ENCODE assay signal across 13 mouse cellular contexts in genomic region chr2:51192319-51192718, GRCm38 (mm10). TPM values are rescaled to one million over a fixed set of nuclear protein-coding genes. Genes with fewer than 3 reads are reported as not detected.
DNase-seq lines count a peak whose midpoint lies in the region; ATAC-seq and TF ChIP-seq lines count a peak whose summit lies in the region.
"Had no signal": no experiment of that assay in that cellular context is flagged by ENCODE, and none has a peak within 500 bp of the region (broad histone marks: within the 10 kb centered on the region; RNA-seq: fewer than 3 reads in every experiment).

No protein-coding gene starts in this region.

- no peak overlapping the region for H3K9ac ChIP-seq in hindbrain, postnatal 0 days (replicated peaks; ENCODE audit: low read length)
- no peak overlapping the region for H3K9ac ChIP-seq in hindbrain, embryonic 12.5 days
- H3K9ac ChIP-seq: forebrain, embryonic 15.5 days; hindbrain, embryonic 14.5 days; neural tube, embryonic 12.5 days had no signal

- TF ChIP-seq POLR2A in lung, adult 2 months (IDR thresholded peaks at IDR 0.05; ENCODE audit: borderline replicate concordance, extremely low read depth, low read depth, low read length), result no peak

- no peak overlapping the region for H3K27ac ChIP-seq in hindbrain, postnatal 0 days
- no peak overlapping the region for H3K27ac ChIP-seq in hindbrain, embryonic 12.5 days
- H3K27ac ChIP-seq: forebrain, embryonic 15.5 days; hindbrain, embryonic 14.5 days; midbrain, embryonic 10.5 days; neural tube, embryonic 12.5 days had no signal

- no peaks in the 10 kb centered on the region for H3K4me1 ChIP-seq in hindbrain, postnatal 0 days (ENCODE audit: insufficient read depth, low read length)
- no peaks in the 10 kb centered on the region for H3K4me1 ChIP-seq in hindbrain, embryonic 12.5 days
- H3K4me1 ChIP-seq in lung, adult 2 months (ENCODE audit: control insufficient read depth, insufficient read depth, low read length), result no peaks in the 10 kb centered on the region
- H3K4me1 ChIP-seq: forebrain, embryonic 15.5 days; midbrain, embryonic 10.5 days; neural tube, embryonic 12.5 days had no signal

- no peak for DNase-seq in hindbrain, postnatal 0 days (ENCODE audit: low spot score)
- DNase-seq in lung, postnatal 14 days, result peak; percentile 5
- DNase-seq in lung, adult 2 months, result no peak
- DNase-seq in NIH3T3 (ENCODE audit: low read depth), result peak; percentile 22
- DNase-seq in splenic B cell, adult 2 months (ENCODE audit: low read depth, low spot score), result peak; percentile 7
- DNase-seq in adipocyte (ENCODE audit: low spot score), result no peak
- DNase-seq: cerebellum, adult 8-10 months; right cerebral cortex, adult 18-20 months had no signal

- TF ChIP-seq CTCF in hindbrain, postnatal 0 days (IDR thresholded peaks at IDR 0.05; ENCODE audit: low read depth), result peak; percentile 28; the same call in 1 of the 2 replicates
- no peak for TF ChIP-seq CTCF in lung, adult 2 months (IDR thresholded peaks at IDR 0.05; ENCODE audit: insufficient read depth, low read length)

- no peak for ATAC-seq in hindbrain, postnatal 0 days
- ATAC-seq in hindbrain, embryonic 12.5 days (ENCODE audit: low FRiP score), result no peak
- ATAC-seq: forebrain, embryonic 15.5 days had no signal

- H3K9me3 ChIP-seq in hindbrain, postnatal 0 days (ENCODE audit: low read length), result no peaks in the 10 kb centered on the region; the same call in 1 of the 2 replicates
- H3K9me3 ChIP-seq in hindbrain, embryonic 12.5 days (replicated peaks), result no peaks in the 10 kb centered on the region
- H3K9me3 ChIP-seq: forebrain, embryonic 15.5 days; midbrain, embryonic 10.5 days; neural tube, embryonic 12.5 days had no signal

- 74% methylated on average over 2 of the region's 2 CpGs for WGBS in hindbrain, postnatal 0 days
- 62% methylated on average over 2 of the region's 2 CpGs for WGBS in hindbrain, embryonic 12.5 days
- WGBS in lung, adult 2 months, result 63% methylated on average over 2 of the region's 2 CpGs

- H3K36me3 ChIP-seq in hindbrain, postnatal 0 days (ENCODE audit: insufficient read depth, low read length), result no peaks in the 10 kb centered on the region
- H3K36me3 ChIP-seq in hindbrain, embryonic 12.5 days, result no peaks in the 10 kb centered on the region
- no peaks in the 10 kb centered on the region for H3K36me3 ChIP-seq in splenic B cell, adult 2 months (ENCODE audit: control insufficient read depth, insufficient read depth, low read length, poor library complexity, severe bottlenecking)
- H3K36me3 ChIP-seq: forebrain, embryonic 15.5 days; midbrain, embryonic 10.5 days; neural tube, embryonic 12.5 days had no signal

- no peak overlapping the region for H3K4me2 ChIP-seq in hindbrain, postnatal 0 days (ENCODE audit: low read depth, low read length)
- H3K4me2 ChIP-seq in hindbrain, embryonic 12.5 days (replicated peaks), result no peak overlapping the region
- H3K4me2 ChIP-seq: forebrain, embryonic 15.5 days; hindbrain, embryonic 14.5 days; neural tube, embryonic 12.5 days had no signal

- no peaks in the 10 kb centered on the region for H3K27me3 ChIP-seq in hindbrain, postnatal 0 days (ENCODE audit: insufficient read depth, low read length)
- no peaks in the 10 kb centered on the region for H3K27me3 ChIP-seq in hindbrain, embryonic 12.5 days
- H3K27me3 ChIP-seq in splenic B cell, adult 2 months (ENCODE audit: control insufficient read depth, insufficient read depth, low read length, poor library complexity, severe bottlenecking), result no peaks in the 10 kb centered on the region
- H3K27me3 ChIP-seq: forebrain, embryonic 15.5 days; neural tube, embryonic 12.5 days had no signal

- H3K4me3 ChIP-seq in hindbrain, postnatal 0 days (ENCODE audit: low read length), result no peak overlapping the region
- no peak overlapping the region for H3K4me3 ChIP-seq in hindbrain, embryonic 12.5 days
- no peak overlapping the region for H3K4me3 ChIP-seq in lung, adult 2 months (replicated peaks; ENCODE audit: extremely low read depth, low read depth, low read length)
- H3K4me3 ChIP-seq: forebrain, embryonic 15.5 days; midbrain, embryonic 10.5 days; neural tube, embryonic 12.5 days had no signal

RNA-seq across cellular contexts. Expression of gene Rnd3, which starts 43.4 kb away (rescaled TPM):
- 41.5 and 43.1 TPM in 2 replicates for total RNA-seq in hindbrain, postnatal 0 days (2014; rRNA removed)
- 57.9 and 60.1 TPM in 2 replicates for polyA plus RNA-seq in hindbrain, postnatal 0 days (2015; fragmentation: Nextera tagmentation; extraction: Ambion mirVana)
- 321 and 363 TPM in 2 replicates for polyA plus RNA-seq in hindbrain, embryonic 12.5 days (2016; fragmentation: Nextera tagmentation; extraction: Ambion mirVana)
- 1.3 and 4.3 TPM in 2 replicates for polyA plus RNA-seq in lung, adult 2 months (2012; rRNA removed)

Comparison
In these comparisons a context has a peak if more than half of its experiments do, and no peak if none do; other contexts are left out.
1. DNase-seq: peak in lung, postnatal 14 days (single experiment), NIH3T3 (single experiment) and splenic B cell, adult 2 months (single experiment); none in hindbrain, postnatal 0 days (single experiment), lung, adult 2 months (single experiment) and adipocyte (single experiment).
2. RNA of gene Rnd3, which starts 43.4 kb away (polyA plus RNA-seq): 321 to 363 TPM in hindbrain, embryonic 12.5 days and 57.9 to 60.1 TPM in hindbrain, postnatal 0 days; 1.3 to 4.3 TPM in lung, adult 2 months; every median in the first group is over 10 times any median in the second.